Mouse (Mus musculus) kidney, postnatal 0 days (tissue): Measurements from ENCODE around the gene Kat2b. TPM values are rescaled to one million over a fixed set of nuclear protein-coding genes. Genes with fewer than 3 reads are reported as not detected.
"Not testable (repeated sequence)": the region's sequence is repeated elsewhere in the genome, so short reads cannot be mapped to it uniquely, and the experiment has no call there.

Experiments
- ATAC-seq: fragments of 200-750 bp; cut with Nextera tagmentation; replicated peaks from 2 replicates; pipeline ENCODE4 v1.8.0; 2017; ENCODE audit warnings: low read depth, moderate number of reproducible peaks, moderate TSS enrichment, moderate library complexity; ENCODE audit not compliant: low FRiP score
- DNase-seq: peaks from one replicate; pipeline ENCODE4 v3.0.0-alpha.2; 2016; ENCODE audit warnings: low spot score
- H3K27ac ChIP-seq: fragments of 300-500 bp; sonication (generic); 2 replicates; pipeline ENCODE4 v1.5.1; 2014; ENCODE audit warnings: mild to moderate bottlenecking
- H3K27me3 ChIP-seq: fragments of 300-500 bp; sonication (generic); 2 replicates; pipeline ENCODE4 v1.6.1; 2014; ENCODE audit warnings: low read length, mixed read lengths; ENCODE audit not compliant: insufficient read depth
- H3K36me3 ChIP-seq: fragments of 300-500 bp; sonication (generic); 2 replicates; pipeline ENCODE4 v1.6.1; 2014; ENCODE audit warnings: low read length, mixed read lengths; ENCODE audit not compliant: insufficient read depth
- H3K4me1 ChIP-seq: fragments of 300-500 bp; sonication (generic); replicated peaks from 2 replicates; pipeline ENCODE4 v1.6.1; 2014; ENCODE audit warnings: antibody characterized with exemption, low read length, mixed read lengths; ENCODE audit not compliant: insufficient read depth
- H3K4me2 ChIP-seq: fragments of 300-500 bp; sonication (generic); 2 replicates; pipeline ENCODE4 v1.6.1; 2014; ENCODE audit warnings: mild to moderate bottlenecking, low read length, moderate library complexity, mixed read lengths
- H3K4me3 ChIP-seq: fragments of 300-500 bp; sonication (generic); replicated peaks from 2 replicates; pipeline ENCODE4 v1.5.1; 2014; ENCODE audit warnings: low read depth, low read length
- H3K9ac ChIP-seq: fragments of 300-500 bp; sonication (generic); 2 replicates; pipeline ENCODE4 v1.6.1; 2014; ENCODE audit warnings: low read depth, low read length
- H3K9me3 ChIP-seq: fragments of 300-500 bp; sonication (generic); replicated peaks from 2 replicates; pipeline ENCODE4 v1.6.1; 2016; ENCODE audit warnings: low read length, inconsistent platforms, mixed read lengths
- CTCF ChIP-seq: IDR thresholded peaks from 2 replicates; pipeline ENCODE4 v1.5.1; 2016; ENCODE audit warnings: antibody characterized with exemption, low read depth, mild to moderate bottlenecking, moderate library complexity
- WGBS: fragments of 180-500 bp; shearing (Covaris S2); extraction: QIAGEN DNeasy Blood & Tissue Kit; methylation state at CpG from one replicate; pipeline ENCODE4 v1.1.7; 2014; 5-methylcytosine and 5-hydroxymethylcytosine counted together
- polyA plus RNA-seq: library from polyadenylated mRNA; unstranded; fragments of >200 nt; fragmentation: Nextera tagmentation; extraction: Ambion mirVana; gene quantifications from 2 replicates; pipeline ENCODE4 v1.2.1, GENCODE M21; 2015

Gene Kat2b
- polyA plus RNA-seq, 1 experiment from 2014 or later, result 4.7 TPM

GRCm38 (mm10) chr17:53595527-53595926, 28.9 kb downstream of the Kat2b start:
- no peak overlapping the region for H3K27ac ChIP-seq
- no peak for TF ChIP-seq CTCF

GRCm38 (mm10) chr17:53596314-53596882, 29.7 kb downstream of the Kat2b start:
- Histone ChIP-seq H3K36me3 (no peaks in the 10 kb centered on the region), H3K27ac (no peak overlapping the region), H3K27me3 (no peaks in the 10 kb centered on the region), H3K4me3 (no peak overlapping the region), H3K4me2 (no peak overlapping the region), H3K4me1 (no peaks in the 10 kb centered on the region), H3K9ac (no peak overlapping the region), H3K9me3 (no peaks in the 10 kb centered on the region)
- no peak for DNase-seq
- ATAC-seq, result no peak
- TF ChIP-seq CTCF, result no peak
- WGBS, result 46% methylated on average over 3 of the region's 3 CpGs

More at GRCm38 (mm10) chr17:53595527-53595926, 28.9 kb downstream of the Kat2b start:
- no peak for DNase-seq
- WGBS, result 79% methylated on average over 8 of the region's 8 CpGs
- no peak overlapping the region for H3K4me2 ChIP-seq
- no peak overlapping the region for H3K4me3 ChIP-seq
- H3K4me1 ChIP-seq, result no peaks in the 10 kb centered on the region
- H3K36me3 ChIP-seq, result no peaks in the 10 kb centered on the region
- H3K9ac ChIP-seq, result no peak overlapping the region
- ATAC-seq, result no peak
- no peaks in the 10 kb centered on the region for H3K9me3 ChIP-seq
- no peaks in the 10 kb centered on the region for H3K27me3 ChIP-seq

- H3K4me2 ChIP-seq, result no peak overlapping the region
- no peak overlapping the region for H3K9ac ChIP-seq
- no peak overlapping the region for H3K4me3 ChIP-seq
- no peaks in the 10 kb centered on the region for H3K36me3 ChIP-seq
- no peaks in the 10 kb centered on the region for H3K4me1 ChIP-seq
- ATAC-seq, result peak; percentile 79
- H3K9me3 ChIP-seq, result no peaks in the 10 kb centered on the region
- peak; percentile 25 for DNase-seq
- no peaks in the 10 kb centered on the region for H3K27me3 ChIP-seq
- H3K27ac ChIP-seq, result no peak overlapping the region
- 63% methylated on average over 11 of the region's 11 CpGs for WGBS
- TF ChIP-seq CTCF, result no peak
Observed at GRCm38 (mm10) chr17:53596941-53597790, 30.5 kb downstream of the Kat2b start.

- Histone ChIP-seq H3K9ac (no peak overlapping the region), H3K4me3 (no peak overlapping the region), H3K9me3 (no peaks in the 10 kb centered on the region), H3K27ac (no peak overlapping the region), H3K27me3 (no peaks in the 10 kb centered on the region), H3K36me3 (no peaks in the 10 kb centered on the region), H3K4me2 (no peak overlapping the region), H3K4me1 (no peaks in the 10 kb centered on the region)
- ATAC-seq (no peak), DNase-seq (no peak)
- WGBS, result 95% methylated on average over 4 of the region's 4 CpGs
- no peak for TF ChIP-seq CTCF
Observed at GRCm38 (mm10) chr17:53598571-53598970, 31.9 kb downstream of the Kat2b start.

GRCm38 (mm10) chr17:53603236-53603635, 36.6 kb downstream of the Kat2b start:
- not testable (repeated sequence) for H3K4me3 ChIP-seq, H3K4me1 ChIP-seq, ATAC-seq

GRCm38 (mm10) chr17:53606082-53606481, 39.4 kb downstream of the Kat2b start:
- H3K4me3 ChIP-seq, H3K36me3 ChIP-seq, ATAC-seq, H3K4me1 ChIP-seq, H3K27me3 ChIP-seq, H3K9me3 ChIP-seq, H3K9ac ChIP-seq, H3K27ac ChIP-seq, DNase-seq, H3K4me2 ChIP-seq: not testable (repeated sequence)
- no CpG with 5 or more reads among the region's 7 CpGs for WGBS

More at GRCm38 (mm10) chr17:53603236-53603635, 36.6 kb downstream of the Kat2b start:
- H3K36me3 ChIP-seq, DNase-seq, H3K27me3 ChIP-seq, H3K4me2 ChIP-seq, H3K27ac ChIP-seq, H3K9ac ChIP-seq, H3K9me3 ChIP-seq: not testable (repeated sequence)
- WGBS, result no CpG with 5 or more reads among the region's 7 CpGs

- H3K4me3 ChIP-seq, H3K27me3 ChIP-seq, H3K4me1 ChIP-seq, H3K4me2 ChIP-seq, ATAC-seq, DNase-seq, H3K27ac ChIP-seq, H3K9ac ChIP-seq, H3K36me3 ChIP-seq, H3K9me3 ChIP-seq: not testable (repeated sequence)
- WGBS, result no CpG with 5 or more reads among the region's 7 CpGs
Observed at GRCm38 (mm10) chr17:53608924-53609323, 42.3 kb downstream of the Kat2b start.
